Comparison of ENCODE assay signal across 22 mouse cellular contexts in genomic region chr9:99034111-99034510, GRCm38 (mm10). TPM values are rescaled to one million over a fixed set of nuclear protein-coding genes. Genes with fewer than 3 reads are reported as not detected.
"Had no signal": no experiment of that assay in that cellular context is flagged by ENCODE, and none has a peak within 500 bp of the region (broad histone marks: within the 10 kb centered on the region; RNA-seq: fewer than 3 reads in every experiment).

No protein-coding gene starts in this region.

- ATAC-seq: liver, postnatal 0 days; lung, postnatal 0 days; midbrain, embryonic 13.5 days; midbrain, embryonic 15.5 days had no signal

- H3K9ac ChIP-seq: liver, embryonic 15.5 days; liver, postnatal 0 days; lung, embryonic 15.5 days; midbrain, embryonic 13.5 days; midbrain, embryonic 15.5 days; neural tube, embryonic 12.5 days had no signal

- DNase-seq: liver, postnatal 0 days; lung, adult 2 months; lung, postnatal 14 days; lung, postnatal 36 days; right cerebral cortex, postnatal 14 days; spleen, adult 18-20 months; thymus, adult 18-20 months; thymus, postnatal 14 days; thymus, postnatal 36 days had no signal

- H3K4me2 ChIP-seq: liver, embryonic 15.5 days; lung, embryonic 15.5 days; midbrain, embryonic 13.5 days; midbrain, embryonic 15.5 days; neural tube, embryonic 12.5 days had no signal

- H3K27me3 ChIP-seq: liver, embryonic 15.5 days; lung, embryonic 15.5 days; megakaryocyte, embryonic 14.5 days; midbrain, embryonic 13.5 days; midbrain, embryonic 15.5 days; neural tube, embryonic 12.5 days had no signal

- H3K27ac ChIP-seq: liver, embryonic 15.5 days; lung, embryonic 15.5 days; macrophage; midbrain, embryonic 13.5 days; midbrain, embryonic 15.5 days; neural tube, embryonic 12.5 days had no signal

- H3K4me3 ChIP-seq: liver, embryonic 15.5 days; lung, embryonic 15.5 days; megakaryocyte, embryonic 14.5 days; midbrain, embryonic 13.5 days; midbrain, embryonic 15.5 days; neural tube, embryonic 12.5 days had no signal

- H3K36me3 ChIP-seq: lung, embryonic 15.5 days had no signal

- H3K9me3 ChIP-seq: liver, embryonic 15.5 days; lung, embryonic 15.5 days; midbrain, embryonic 13.5 days; midbrain, embryonic 15.5 days; neural tube, embryonic 12.5 days had no signal

- H3K4me1 ChIP-seq: lung, embryonic 15.5 days; midbrain, embryonic 13.5 days; midbrain, embryonic 15.5 days; neural tube, embryonic 12.5 days had no signal

RNA-seq across cellular contexts. Expression of gene Gm1123, which starts 1.4 kb away (rescaled TPM):
- total RNA-seq: megakaryocyte progenitor cell, adult 5-6 weeks; monocyte, adult 5-6 weeks; neutrophil, adult 5-6 weeks had no signal
- polyA plus RNA-seq: liver, postnatal 0 days; lung, adult 2 months; lung, embryonic 15.5 days; lung, postnatal 0 days; macrophage; neural tube, embryonic 12.5 days; neural tube, embryonic 14.5 days; thymus, postnatal 0 days had no signal
